Mouse (Mus musculus) limb, embryonic 14.5 days (tissue): ENCODE measurements at regions not wholly inside any gene's neighbourhood (a gene's known extent, or its start where the extent isn't known, plus 50 kb on each side); places are given as distances from the start of the nearest gene placed in this dataset.

Experiments used
- ATAC-seq: fragments of 200-750 bp; cut with Nextera tagmentation; 2 replicates; pipeline ENCODE4 v1.8.0; 2017; ENCODE audit warnings: low read depth, moderate number of reproducible peaks, moderate TSS enrichment; ENCODE audit not compliant: low FRiP score
- DNase-seq: peaks from one replicate; pipeline ENCODE4 v3.0.0-alpha.2; 2015; ENCODE audit warnings: low spot score
- H3K27ac ChIP-seq: fragments of 300-500 bp; sonication (generic); replicated peaks from 2 replicates; pipeline ENCODE4 v1.5.1; 2014; ENCODE audit warnings: low read depth, mild to moderate bottlenecking, low read length, moderate library complexity, mixed read lengths
- H3K27me3 ChIP-seq: fragments of 300-500 bp; sonication (generic); 2 replicates; pipeline ENCODE4 v1.6.1; 2014; ENCODE audit warnings: low read length, mixed read lengths; ENCODE audit not compliant: control insufficient read depth, insufficient read depth
- H3K36me3 ChIP-seq: fragments of 300-500 bp; sonication (generic); 2 replicates; pipeline ENCODE4 v1.6.1; 2014; ENCODE audit warnings: mild to moderate bottlenecking, low read length, moderate library complexity, mixed read lengths; ENCODE audit not compliant: control insufficient read depth, insufficient read depth
- H3K4me1 ChIP-seq: fragments of 300-500 bp; sonication (generic); 2 replicates; pipeline ENCODE4 v1.6.1; 2014; ENCODE audit warnings: antibody characterized with exemption, low read length, mixed read lengths; ENCODE audit not compliant: control insufficient read depth, insufficient read depth
- H3K4me2 ChIP-seq: fragments of 300-500 bp; sonication (generic); replicated peaks from 2 replicates; pipeline ENCODE4 v1.6.1; 2014; ENCODE audit warnings: low read depth, mild to moderate bottlenecking, low read length, moderate library complexity; ENCODE audit not compliant: severe bottlenecking
- H3K4me3 ChIP-seq: fragments of 300-500 bp; sonication (generic); replicated peaks from 2 replicates; pipeline ENCODE4 v1.5.1; 2014; ENCODE audit warnings: low read length
- H3K9ac ChIP-seq: fragments of 300-500 bp; sonication (generic); 2 replicates; pipeline ENCODE4 v1.6.1; 2014; ENCODE audit warnings: mild to moderate bottlenecking, low read depth, low read length, moderate library complexity; ENCODE audit not compliant: severe bottlenecking
- H3K9me3 ChIP-seq: fragments of 300-500 bp; sonication (generic); 2 replicates; pipeline ENCODE4 v1.6.1; 2016; ENCODE audit warnings: low read length; ENCODE audit not compliant: control insufficient read depth
- POLR2A ChIP-seq: fragments of 200-500 bp; IDR thresholded peaks from 2 replicates; pipeline ENCODE4 v1.8.0; 2012; ENCODE audit warnings: inconsistent platforms, mild to moderate bottlenecking, moderate library complexity, borderline replicate concordance; ENCODE audit not compliant: insufficient read depth, insufficient read length; ENCODE audit errors: extremely low read depth
- WGBS: fragments of 180-500 bp; shearing (Covaris S2); extraction: QIAGEN DNeasy Blood & Tissue Kit; methylation state at CpG from one replicate; pipeline ENCODE4 v1.1.7; 2014; 5-methylcytosine and 5-hydroxymethylcytosine counted together

DNA sequence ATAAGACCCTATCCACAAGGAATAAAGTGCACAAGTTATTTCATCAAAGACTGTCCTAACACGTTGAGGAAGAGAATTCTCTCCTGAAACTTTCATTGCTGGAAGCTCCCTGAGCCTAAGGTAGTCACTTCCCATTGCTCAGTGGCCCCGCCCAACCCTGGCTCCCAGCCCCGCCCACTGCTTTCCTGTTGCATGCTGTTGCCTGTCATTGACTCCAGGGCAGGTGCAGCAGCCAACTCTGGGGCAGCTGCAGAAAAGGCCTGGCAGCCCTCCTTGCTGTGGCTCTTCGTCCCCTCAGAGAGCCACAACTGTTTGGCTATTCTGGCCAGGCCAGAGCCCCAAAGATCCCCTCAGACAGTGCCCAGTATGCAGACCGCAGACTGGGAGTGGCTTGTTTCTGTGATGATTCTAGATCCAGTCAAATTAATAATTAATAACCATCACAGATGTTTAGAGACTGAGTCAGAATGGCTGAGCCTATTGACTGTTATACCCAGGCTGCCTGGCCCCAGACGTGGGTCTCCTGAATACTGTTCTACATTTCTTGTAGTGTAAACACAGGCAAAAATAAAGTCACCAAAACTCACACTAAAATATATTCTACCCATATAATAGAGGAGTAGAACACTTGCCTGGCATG is 61.8 kb upstream of the Arl4c start:
- Histone ChIP-seq H3K27me3 (no peaks in the 10 kb centered on the region), H3K4me3 (no peak overlapping the region), H3K9ac (no peak overlapping the region), H3K9me3 (no peaks in the 10 kb centered on the region), H3K36me3 (no peaks in the 10 kb centered on the region), H3K4me2 (no peak overlapping the region), H3K4me1 (no peaks in the 10 kb centered on the region), H3K27ac (no peak overlapping the region)
- DNase-seq (no peak), ATAC-seq (no peak)
- TF ChIP-seq POLR2A: no peak
- WGBS: 48% methylated on average over 6 of the region's 6 CpGs

DNA sequence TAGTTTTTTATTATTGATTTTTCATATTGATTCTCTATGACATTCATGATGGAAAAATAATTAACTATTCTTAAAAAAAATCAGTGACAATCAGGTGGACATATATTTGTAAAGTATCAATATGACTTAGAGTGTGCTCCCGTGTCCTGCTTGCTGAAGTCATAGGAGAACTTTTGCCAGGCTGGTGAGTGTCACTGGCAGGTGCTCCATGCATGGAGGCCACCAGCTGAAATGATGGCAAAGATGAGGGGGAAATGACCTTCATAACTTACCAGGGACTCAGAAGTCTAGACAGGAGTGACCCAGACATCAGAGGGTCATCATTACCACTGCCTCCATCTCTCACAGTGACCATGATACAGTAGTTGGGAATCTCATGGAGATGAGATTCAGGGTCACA is 62.5 kb upstream of the Arl4c start:
- no peak overlapping the region for H3K4me3 ChIP-seq
- ATAC-seq: no peak
- no peaks in the 10 kb centered on the region for H3K36me3 ChIP-seq
- H3K27me3 ChIP-seq: no peaks in the 10 kb centered on the region
- H3K4me2 ChIP-seq: no peak overlapping the region
- no peak for DNase-seq
- no peak overlapping the region for H3K9ac ChIP-seq
- WGBS: 94% methylated on average over 1 of the region's 1 CpGs
- no peaks in the 10 kb centered on the region for H3K4me1 ChIP-seq
- no peak for TF ChIP-seq POLR2A
- no peak overlapping the region for H3K27ac ChIP-seq
- H3K9me3 ChIP-seq: no peaks in the 10 kb centered on the region

DNA sequence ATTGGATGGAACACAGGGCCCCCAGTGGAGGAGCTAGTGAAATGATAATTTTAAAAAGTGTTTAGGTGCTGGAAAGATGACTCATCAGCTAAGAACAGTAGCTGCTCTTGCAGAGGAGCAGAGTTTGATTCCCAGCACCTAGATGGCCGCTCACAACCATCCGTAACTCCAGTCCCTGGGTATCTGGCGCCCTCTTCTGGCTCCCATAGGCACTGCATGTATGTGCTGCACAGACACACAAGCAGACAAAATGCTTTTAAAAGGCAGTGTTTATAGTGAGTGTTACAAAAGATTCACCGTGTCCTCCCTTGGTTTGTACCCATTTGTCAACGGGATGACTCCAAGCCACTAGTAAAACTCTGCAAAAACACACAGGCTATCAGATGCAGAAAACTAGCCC is 75.0 kb upstream of the Arl4c start:
- H3K4me2 ChIP-seq: no peak overlapping the region
- ATAC-seq (no peak), DNase-seq (no peak)
- no peak overlapping the region for H3K9ac ChIP-seq
- WGBS: 91% methylated on average over 5 of the region's 5 CpGs
- H3K4me1 ChIP-seq: no peaks in the 10 kb centered on the region
- H3K9me3 ChIP-seq: no peaks in the 10 kb centered on the region
- no peaks in the 10 kb centered on the region for H3K36me3 ChIP-seq
- H3K27me3 ChIP-seq: no peaks in the 10 kb centered on the region
- no peak overlapping the region for H3K4me3 ChIP-seq
- H3K27ac ChIP-seq: no peak overlapping the region
- TF ChIP-seq POLR2A: no peak

- 76% methylated on average over 4 of the region's 4 CpGs for WGBS
- no peak for DNase-seq
- no peaks in the 10 kb centered on the region for H3K36me3 ChIP-seq
- no peak overlapping the region for H3K4me2 ChIP-seq
- H3K9me3 ChIP-seq: no peaks in the 10 kb centered on the region
- H3K4me3 ChIP-seq: no peak overlapping the region
- no peaks in the 10 kb centered on the region for H3K4me1 ChIP-seq
- TF ChIP-seq POLR2A: no peak
- no peak overlapping the region for H3K27ac ChIP-seq
- no peak for ATAC-seq
- H3K9ac ChIP-seq: no peak overlapping the region
- no peaks in the 10 kb centered on the region for H3K27me3 ChIP-seq
Measured at GRCm38 (mm10) chr1:88780262-88780661, 78.2 kb upstream of the Arl4c start.

- H3K4me2 ChIP-seq: no peak overlapping the region
- peaks cover 4% of the 10 kb centered on the region; the same call in 1 of the 2 replicates for H3K9me3 ChIP-seq
- no peak for ATAC-seq
- H3K36me3 ChIP-seq: no peaks in the 10 kb centered on the region
- no peaks in the 10 kb centered on the region for H3K4me1 ChIP-seq
- no peak overlapping the region for H3K4me3 ChIP-seq
- no peak overlapping the region for H3K27ac ChIP-seq
- WGBS: 79% methylated on average over 4 of the region's 4 CpGs
- DNase-seq: no peak
- H3K27me3 ChIP-seq: no peaks in the 10 kb centered on the region
- TF ChIP-seq POLR2A: no peak
- H3K9ac ChIP-seq: no peak overlapping the region
Measured at GRCm38 (mm10) chr1:88783083-88783482, 81.1 kb upstream of the Arl4c start.
